Mouse (Mus musculus): ENCODE results near the gene Met.

DNA sequence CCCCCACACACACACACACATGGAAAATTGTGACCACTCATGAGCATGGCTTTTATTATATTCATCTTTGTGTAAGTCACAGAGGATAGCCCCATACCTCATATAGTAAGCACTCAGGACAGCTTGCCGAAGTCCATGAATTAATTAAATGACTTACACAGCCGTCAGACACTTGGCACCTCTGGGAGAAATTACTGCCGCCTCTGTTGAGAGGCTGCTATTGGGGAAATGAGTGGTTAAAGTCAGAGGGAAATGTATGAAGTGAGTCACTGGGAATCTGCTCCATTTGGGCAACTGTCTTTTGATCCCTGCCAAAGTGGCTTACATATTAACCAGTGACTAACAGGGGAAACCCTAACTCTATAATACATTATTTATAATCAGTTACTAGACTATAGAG lies 91.2 kb downstream of the Met start:
- no peak for TF ChIP-seq KAT2A (IDR thresholded peaks at IDR 0.05; ENCODE audit: insufficient replicate concordance, low read length)
- TF ChIP-seq CTCF (conservative IDR thresholded peaks at IDR 0.05 in 1 of 2, IDR thresholded peaks at IDR 0.05 in 1 of 2; ENCODE audit: low read depth in 2 of 2, low read length in 2 of 2) = no peak
- TF ChIP-seq ZC3H11A (IDR thresholded peaks at IDR 0.05; ENCODE audit: low read depth, low read length) = no peak
- TF ChIP-seq NELFE (IDR thresholded peaks at IDR 0.05; ENCODE audit: low read depth, low read length) = no peak
- TF ChIP-seq POLR2AphosphoS2 (IDR thresholded peaks at IDR 0.05; ENCODE audit: low read depth, low read length) = no peak
- TF ChIP-seq POLR2A (IDR thresholded peaks at IDR 0.05; ENCODE audit: low read depth, low read length) = no peak
- TF ChIP-seq SIN3A (IDR thresholded peaks at IDR 0.05; ENCODE audit: low read length) = no peak
- TF ChIP-seq JUND (conservative IDR thresholded peaks at IDR 0.05; ENCODE audit: low read depth, low read length) = no peak
- TF ChIP-seq TBP (conservative IDR thresholded peaks at IDR 0.05; ENCODE audit: low read depth, low read length) = no peak
- no peak for TF ChIP-seq EP300 (IDR thresholded peaks at IDR 0.05; ENCODE audit: low read length)
- no peak for TF ChIP-seq GABPA (IDR thresholded peaks at IDR 0.05; ENCODE audit: insufficient replicate concordance, low read depth, low read length)
- no peak for TF ChIP-seq MAX (IDR thresholded peaks at IDR 0.05; ENCODE audit: low read length)
- no peak for TF ChIP-seq CHD2 (IDR thresholded peaks at IDR 0.05; ENCODE audit: low read length)
